Mouse (Mus musculus) hindbrain, embryonic 14.5 days (tissue): Measurements from ENCODE around the gene Sec14l1. TPM values are rescaled to one million over a fixed set of nuclear protein-coding genes. Genes with fewer than 3 reads are reported as not detected.

ENCODE experiments used
- ATAC-seq: fragments of 200-750 bp; cut with Nextera tagmentation; 2 replicates; pipeline ENCODE4 v1.8.0; 2017; ENCODE audit warnings: moderate number of reproducible peaks, mild to moderate bottlenecking, moderate TSS enrichment, moderate library complexity; ENCODE audit not compliant: low FRiP score
- DNase-seq: peaks from one replicate; pipeline ENCODE4 v3.0.0-alpha.2; 2015; ENCODE audit warnings: low spot score
- H3K27ac ChIP-seq: fragments of 300-500 bp; sonication (generic); 2 replicates; pipeline ENCODE4 v1.5.1; 2014; ENCODE audit warnings: mild to moderate bottlenecking, moderate library complexity
- H3K27me3 ChIP-seq: fragments of 300-500 bp; sonication (generic); 2 replicates; pipeline ENCODE4 v1.6.1; 2014; ENCODE audit warnings: mild to moderate bottlenecking, low read length, mixed read lengths; ENCODE audit not compliant: control insufficient read depth, insufficient read depth
- H3K36me3 ChIP-seq: fragments of 300-500 bp; sonication (generic); replicated peaks from 2 replicates; pipeline ENCODE4 v1.6.1; 2014; ENCODE audit not compliant: control insufficient read depth, insufficient read depth
- H3K4me1 ChIP-seq: fragments of 300-500 bp; sonication (generic); replicated peaks from 2 replicates; pipeline ENCODE4 v1.6.1; 2014; ENCODE audit warnings: antibody characterized with exemption, low read length, mixed read lengths; ENCODE audit not compliant: control insufficient read depth, insufficient read depth
- H3K4me2 ChIP-seq: fragments of 300-500 bp; sonication (generic); replicated peaks from 2 replicates; pipeline ENCODE4 v1.6.1; 2014; ENCODE audit warnings: mild to moderate bottlenecking, moderate library complexity
- H3K4me3 ChIP-seq: fragments of 300-500 bp; sonication (generic); replicated peaks from 2 replicates; pipeline ENCODE4 v1.5.1; 2014; ENCODE audit warnings: mild to moderate bottlenecking, low read length
- H3K9ac ChIP-seq: fragments of 300-500 bp; sonication (generic); 2 replicates; pipeline ENCODE4 v1.6.1; 2014
- H3K9me3 ChIP-seq: fragments of 300-500 bp; sonication (generic); 2 replicates; pipeline ENCODE4 v1.6.1; 2016; ENCODE audit warnings: low read length; ENCODE audit not compliant: control insufficient read depth
- WGBS: fragments of 180-500 bp; shearing (Covaris S2); extraction: QIAGEN DNeasy Blood & Tissue Kit; methylation state at CpG from one replicate; pipeline ENCODE4 v1.1.7; 2014; 5-methylcytosine and 5-hydroxymethylcytosine counted together
- polyA plus RNA-seq: library from polyadenylated mRNA; unstranded; fragments of >200 nt; fragmentation: Nextera tagmentation; extraction: Ambion mirVana; gene quantifications from 2 replicates; pipeline ENCODE4 v1.2.1, GENCODE M21; 2014

Gene Sec14l1
- polyA plus RNA-seq, 1 experiment from 2014 or later = 41.9 TPM

DNA sequence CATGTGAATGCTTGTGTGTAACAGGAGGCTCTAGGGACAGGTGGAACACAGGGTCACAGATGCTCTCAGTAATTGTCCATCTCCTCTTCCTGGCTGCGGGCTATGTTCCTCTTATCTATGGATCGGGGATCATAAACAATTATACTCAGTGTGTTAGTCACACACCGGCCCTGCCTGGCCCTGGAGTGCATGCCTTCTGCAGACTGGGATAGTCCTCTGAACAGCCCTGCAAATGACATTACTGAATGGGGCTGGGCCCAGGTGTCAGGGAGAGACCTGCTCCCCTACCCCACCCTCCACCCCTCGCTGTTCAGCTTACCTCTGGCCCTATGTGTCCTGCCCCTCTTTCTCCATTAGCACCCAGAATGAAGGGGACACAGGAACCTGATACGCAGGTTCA, 61.9 kb downstream of the Sec14l1 start:
- H3K4me2 ChIP-seq = no peak overlapping the region
- H3K9me3 ChIP-seq = peaks cover 2% of the 10 kb centered on the region; the same call in 1 of the 2 replicates
- H3K4me1 ChIP-seq = peaks cover 9% of the 10 kb centered on the region
- ATAC-seq (0 out of 2 replicates have a peak, but pooled peaks have one; percentile 17), DNase-seq (no peak)
- H3K4me3 ChIP-seq = no peak overlapping the region
- H3K27ac ChIP-seq = no peak overlapping the region
- 76% methylated on average over 5 of the region's 5 CpGs for WGBS
- no peaks in the 10 kb centered on the region for H3K36me3 ChIP-seq
- no peak overlapping the region for H3K9ac ChIP-seq
- no peaks in the 10 kb centered on the region for H3K27me3 ChIP-seq

DNA sequence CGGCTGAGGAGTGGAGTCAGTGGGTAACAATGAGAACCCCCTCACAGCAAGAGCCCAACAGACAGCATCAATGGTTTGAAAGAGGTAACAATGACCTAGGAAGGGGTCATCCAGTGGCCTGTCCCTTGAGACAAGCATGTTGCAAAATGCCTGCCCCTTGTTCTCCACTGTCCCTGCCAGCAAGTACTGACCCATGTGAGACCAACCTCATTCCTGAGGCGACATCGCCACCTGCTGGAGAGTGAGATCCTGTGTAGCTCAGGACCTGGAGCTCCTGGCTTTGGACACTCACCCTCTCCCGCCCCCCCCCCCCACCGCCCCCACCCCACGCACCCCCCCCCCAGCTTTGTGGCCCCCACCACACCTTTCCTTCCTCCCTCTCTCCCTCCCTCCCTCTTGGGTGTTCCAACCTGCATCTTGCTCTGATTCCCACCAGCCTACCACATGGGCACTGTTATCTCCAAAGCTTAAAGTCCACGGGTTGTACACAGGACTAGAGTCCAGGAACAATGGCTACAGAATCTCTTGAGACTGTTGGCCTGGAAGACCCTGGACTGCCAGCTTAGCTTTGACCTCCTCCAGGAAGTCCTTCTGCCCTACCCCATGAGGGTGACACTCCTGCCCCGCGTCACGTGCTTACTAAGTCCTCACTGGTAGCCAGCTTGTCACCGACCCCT, 62.5 kb downstream of the Sec14l1 start:
- Histone ChIP-seq H3K9me3 (peaks cover 7% of the 10 kb centered on the region; the same call in 1 of the 2 replicates), H3K4me2 (no peak overlapping the region), H3K9ac (no peak overlapping the region), H3K36me3 (no peaks in the 10 kb centered on the region), H3K27me3 (no peaks in the 10 kb centered on the region), H3K4me3 (no peak overlapping the region), H3K27ac (no peak overlapping the region), H3K4me1 (peaks cover 9% of the 10 kb centered on the region)
- ATAC-seq (peak; percentile 69; the same call in 1 of the 2 replicates), DNase-seq (peak; percentile 90)
- WGBS = 65% methylated on average over 8 of the region's 11 CpGs

DNA sequence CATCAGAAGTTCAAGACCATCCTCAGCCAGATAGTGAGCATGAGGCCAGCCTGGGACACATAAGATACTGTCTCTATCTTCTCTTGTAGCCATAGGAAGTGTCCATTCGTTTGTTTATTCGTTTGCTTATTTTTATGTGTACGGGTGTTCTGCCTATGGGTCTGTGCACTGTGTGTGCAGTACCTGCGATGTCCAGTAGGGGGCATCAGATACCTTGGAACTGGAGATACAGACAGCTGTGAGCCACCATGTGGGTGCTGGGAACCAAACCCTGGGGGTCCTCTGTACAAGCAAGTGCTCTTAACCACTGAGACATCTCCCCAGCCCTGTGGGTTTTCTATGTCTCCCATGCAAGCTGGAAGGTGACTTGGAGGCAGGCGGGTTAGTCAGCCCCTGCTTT, 64.9 kb downstream of the Sec14l1 start:
- DNase-seq (no peak), ATAC-seq (no peak)
- no peak overlapping the region for H3K4me2 ChIP-seq
- H3K27me3 ChIP-seq = no peaks in the 10 kb centered on the region
- H3K27ac ChIP-seq = no peak overlapping the region
- H3K9ac ChIP-seq = no peak overlapping the region
- no peaks in the 10 kb centered on the region for H3K36me3 ChIP-seq
- H3K9me3 ChIP-seq = peaks cover 10% of the 10 kb centered on the region; the same call in 1 of the 2 replicates
- WGBS = 85% methylated on average over 5 of the region's 5 CpGs
- peaks cover 1% of the 10 kb centered on the region for H3K4me1 ChIP-seq
- H3K4me3 ChIP-seq = no peak overlapping the region

DNA sequence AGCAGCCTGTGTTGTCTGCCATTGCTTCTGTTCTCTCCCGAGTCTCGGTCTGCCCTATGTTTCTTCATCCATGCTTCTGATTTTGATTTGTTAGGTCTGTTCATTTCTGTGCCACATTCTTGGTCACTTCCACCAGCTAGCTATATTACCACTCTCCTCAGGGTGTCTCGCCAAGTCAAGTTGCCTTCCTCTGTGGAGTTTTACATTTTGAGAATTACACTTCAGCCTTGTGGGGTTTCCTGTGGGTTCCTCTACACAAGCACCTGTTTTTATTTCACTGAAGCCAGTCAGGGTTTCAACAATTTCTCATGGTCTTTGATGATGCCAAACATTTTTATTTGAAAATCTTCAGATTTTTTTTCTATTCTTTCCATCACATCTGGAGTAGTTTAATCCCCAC, 67.8 kb downstream of the Sec14l1 start:
- Histone ChIP-seq H3K9ac (no peak overlapping the region), H3K4me2 (no peak overlapping the region), H3K9me3 (peaks cover 10% of the 10 kb centered on the region; the same call in 1 of the 2 replicates), H3K4me1 (no peaks in the 10 kb centered on the region), H3K27me3 (no peaks in the 10 kb centered on the region), H3K4me3 (no peak overlapping the region), H3K27ac (no peak overlapping the region), H3K36me3 (no peaks in the 10 kb centered on the region)
- ATAC-seq (no peak), DNase-seq (no peak)
- 87% methylated on average over 3 of the region's 3 CpGs for WGBS

DNA sequence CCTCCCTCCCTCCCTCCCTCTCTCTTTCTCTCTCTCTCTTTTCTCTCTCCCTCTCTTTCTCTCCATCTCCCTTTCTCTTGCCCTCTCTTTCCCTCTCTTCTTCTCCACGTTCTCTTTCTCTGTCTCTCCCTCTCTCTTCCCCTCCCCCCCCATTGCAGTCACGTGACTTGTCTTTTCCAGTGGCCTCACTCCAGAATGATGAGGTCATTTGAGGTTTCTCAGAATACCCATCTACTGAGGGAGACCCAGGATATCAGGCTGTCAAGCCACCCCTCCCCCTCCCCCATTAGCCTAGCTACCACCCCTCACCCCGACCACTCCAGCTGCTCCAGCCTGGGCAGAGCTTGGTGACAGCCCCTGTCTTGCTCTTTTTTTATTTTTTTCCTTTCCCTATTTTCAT, 68.3 kb downstream of the Sec14l1 start:
- Histone ChIP-seq H3K4me3 (no peak overlapping the region), H3K4me2 (no peak overlapping the region), H3K9ac (no peak overlapping the region), H3K9me3 (peaks cover 10% of the 10 kb centered on the region; the same call in 1 of the 2 replicates), H3K27ac (no peak overlapping the region), H3K27me3 (no peaks in the 10 kb centered on the region), H3K4me1 (no peaks in the 10 kb centered on the region), H3K36me3 (no peaks in the 10 kb centered on the region)
- 83% methylated on average over 2 of the region's 3 CpGs for WGBS
- ATAC-seq (no peak), DNase-seq (no peak)

DNA sequence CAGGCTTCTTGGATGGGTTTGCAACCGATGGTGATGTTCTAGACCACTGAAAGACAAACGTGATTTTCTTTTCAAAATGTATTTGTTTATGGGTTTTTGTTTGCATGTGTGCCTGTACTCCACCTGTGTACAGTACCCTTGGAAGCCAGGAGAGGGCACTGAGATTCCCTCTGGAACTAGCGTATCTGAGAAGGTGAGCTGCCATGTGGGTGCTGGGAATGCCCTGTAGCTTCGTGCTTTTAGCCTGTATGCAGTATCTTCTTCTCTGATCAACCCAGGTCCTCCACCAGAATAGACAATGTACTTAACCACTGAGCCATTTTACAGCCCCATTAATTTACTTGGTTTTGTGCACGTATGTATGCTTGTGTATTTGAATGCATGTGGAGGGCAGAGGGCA, 68.9 kb downstream of the Sec14l1 start:
- DNase-seq (no peak), ATAC-seq (no peak)
- H3K4me3 ChIP-seq = no peak overlapping the region
- H3K4me2 ChIP-seq = no peak overlapping the region
- 83% methylated on average over 5 of the region's 5 CpGs for WGBS
- no peaks in the 10 kb centered on the region for H3K27me3 ChIP-seq
- no peak overlapping the region for H3K27ac ChIP-seq
- H3K9ac ChIP-seq = no peak overlapping the region
- peaks cover 10% of the 10 kb centered on the region; the same call in 1 of the 2 replicates for H3K9me3 ChIP-seq
- H3K4me1 ChIP-seq = no peaks in the 10 kb centered on the region
- H3K36me3 ChIP-seq = no peaks in the 10 kb centered on the region

DNA sequence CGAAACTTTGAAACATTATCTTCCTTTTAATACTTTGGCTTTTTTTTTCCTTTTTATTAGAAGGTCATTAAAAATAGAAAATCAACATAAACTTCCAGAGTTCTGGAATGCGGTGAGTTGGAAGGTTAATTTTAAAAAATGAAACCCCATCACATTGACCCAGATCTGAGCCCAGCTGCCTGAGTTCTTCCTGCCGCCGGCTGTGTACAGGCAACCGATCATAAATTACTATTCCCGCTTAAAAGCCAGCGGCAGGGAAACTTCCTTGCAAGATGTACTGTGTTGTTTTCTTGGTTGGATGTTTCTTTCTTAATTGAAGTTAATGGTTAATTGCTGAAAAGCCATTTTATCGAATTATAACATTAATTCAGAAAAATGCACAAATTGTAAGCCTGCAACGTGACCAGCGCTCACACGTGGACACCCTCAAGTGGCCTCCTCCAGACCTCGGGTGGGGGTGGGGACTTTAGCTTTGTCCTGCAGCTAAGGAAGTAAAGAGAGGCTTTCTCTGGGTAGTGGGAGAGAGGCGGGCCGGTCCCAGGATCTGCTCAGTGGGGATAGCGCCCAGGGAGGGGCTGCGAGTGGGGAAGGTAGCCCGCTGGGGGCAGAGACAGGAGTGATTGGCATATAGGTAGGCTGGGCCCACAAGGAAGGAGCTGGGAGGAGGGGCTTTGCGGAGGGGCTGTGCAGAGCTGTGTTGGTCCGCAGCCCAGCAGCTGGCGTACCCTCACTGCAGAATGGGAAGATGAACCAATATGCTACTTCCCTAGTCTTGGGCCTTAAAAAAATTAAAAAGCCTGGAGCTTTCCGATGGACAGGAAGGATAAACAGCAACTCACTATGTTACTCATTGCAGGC, 70.3 kb downstream of the Sec14l1 start:
- H3K4me3 ChIP-seq = no peak overlapping the region
- H3K4me2 ChIP-seq = no peak overlapping the region
- no peaks in the 10 kb centered on the region for H3K36me3 ChIP-seq
- no peak for ATAC-seq
- H3K27me3 ChIP-seq = no peaks in the 10 kb centered on the region
- 62% methylated on average over 21 of the region's 21 CpGs for WGBS
- H3K4me1 ChIP-seq = no peaks in the 10 kb centered on the region
- DNase-seq = no peak
- peaks cover 10% of the 10 kb centered on the region; the same call in 1 of the 2 replicates for H3K9me3 ChIP-seq
- no peak overlapping the region for H3K27ac ChIP-seq
- H3K9ac ChIP-seq = no peak overlapping the region

DNA sequence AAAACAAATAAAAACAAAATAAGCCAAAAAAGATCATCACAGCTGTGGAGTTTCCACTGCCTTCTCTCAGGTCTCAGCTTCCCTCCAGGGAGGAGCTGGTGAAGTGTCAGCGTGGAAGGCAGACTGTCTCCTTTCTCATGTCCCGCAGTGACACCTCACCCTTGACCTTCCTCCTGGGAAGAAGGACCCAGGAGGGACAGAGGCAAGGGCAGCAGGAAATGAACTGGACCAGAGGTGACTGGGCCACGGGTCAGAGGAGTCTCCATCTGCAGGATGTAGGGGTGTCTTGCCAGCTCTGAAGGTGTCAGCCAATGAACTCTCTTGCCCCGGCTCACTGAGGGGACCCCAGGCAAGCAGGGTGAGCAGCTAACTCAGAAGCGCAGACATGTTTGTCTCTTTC, 76.6 kb downstream of the Sec14l1 start:
- H3K27me3 ChIP-seq = no peaks in the 10 kb centered on the region

DNA sequence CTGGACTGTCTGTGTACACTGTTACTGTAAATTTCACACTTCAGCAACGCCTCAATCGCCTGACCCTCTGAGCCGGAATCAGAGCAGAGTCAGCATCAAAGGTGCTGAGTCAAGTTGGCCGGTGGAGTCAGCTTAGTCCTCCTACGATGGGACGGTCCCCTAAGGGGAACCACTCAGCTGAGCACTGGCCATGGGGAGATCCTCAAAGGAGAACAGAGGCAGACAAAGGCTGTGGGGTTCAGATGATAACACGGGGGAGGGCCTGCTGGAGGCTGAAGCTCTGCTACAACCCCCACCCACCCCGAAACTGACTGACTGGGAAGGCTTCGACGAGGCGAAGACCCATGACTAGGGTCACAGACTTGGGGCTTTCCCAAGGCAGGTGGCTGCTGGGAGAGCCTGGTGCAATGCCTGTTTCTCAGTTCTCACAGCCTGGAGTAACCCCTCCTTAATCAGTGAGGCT, 79.5 kb downstream of the Sec14l1 start:
- no peak for ATAC-seq
- WGBS = 76% methylated on average over 11 of the region's 11 CpGs
- Histone ChIP-seq H3K9ac (no peak overlapping the region), H3K9me3 (no peaks in the 10 kb centered on the region), H3K4me2 (no peak overlapping the region), H3K36me3 (no peaks in the 10 kb centered on the region), H3K27me3 (peaks cover 15% of the 10 kb centered on the region), H3K4me1 (peaks cover 5% of the 10 kb centered on the region), H3K27ac (no peak overlapping the region), H3K4me3 (no peak overlapping the region)
- DNase-seq = no peak

More for the DNA sequence above, 76.6 kb downstream of the Sec14l1 start:
- Histone ChIP-seq H3K9ac (no peak overlapping the region), H3K36me3 (no peaks in the 10 kb centered on the region), H3K9me3 (no peaks in the 10 kb centered on the region), H3K4me1 (no peaks in the 10 kb centered on the region), H3K27ac (no peak overlapping the region), H3K4me2 (no peak overlapping the region), H3K4me3 (no peak overlapping the region)
- ATAC-seq (no peak), DNase-seq (no peak)
- 77% methylated on average over 5 of the region's 5 CpGs for WGBS
